Mouse (Mus musculus) stomach, postnatal 0 days (tissue): Measurements from ENCODE around the gene Tm7sf3. TPM values are rescaled to one million over a fixed set of nuclear protein-coding genes. Genes with fewer than 3 reads are reported as not detected.

Experiments used
- ATAC-seq: fragments of 200-750 bp; cut with Nextera tagmentation; 2 replicates; pipeline ENCODE4 v1.8.0; 2017; ENCODE audit not compliant: low FRiP score, low TSS enrichment
- DNase-seq: peaks from one replicate; pipeline ENCODE4 v3.0.0-alpha.2; 2016; ENCODE audit warnings: low spot score
- H3K27ac ChIP-seq: fragments of 300-500 bp; sonication (generic); replicated peaks from 2 replicates; pipeline ENCODE4 v1.5.1; 2014; ENCODE audit warnings: mild to moderate bottlenecking, control low read depth
- H3K27me3 ChIP-seq: fragments of 300-500 bp; sonication (generic); 2 replicates; pipeline ENCODE4 v1.6.1; 2014; ENCODE audit warnings: low read length; ENCODE audit not compliant: control insufficient read depth, insufficient read depth
- H3K36me3 ChIP-seq: fragments of 300-500 bp; sonication (generic); 2 replicates; pipeline ENCODE4 v1.6.1; 2014; ENCODE audit warnings: low read length, mixed read lengths; ENCODE audit not compliant: control insufficient read depth, insufficient read depth
- H3K4me1 ChIP-seq: fragments of 300-500 bp; sonication (generic); replicated peaks from 2 replicates; pipeline ENCODE4 v1.6.1; 2014; ENCODE audit warnings: antibody characterized with exemption; ENCODE audit not compliant: control insufficient read depth, insufficient read depth
- H3K4me2 ChIP-seq: fragments of 300-500 bp; sonication (generic); replicated peaks from 2 replicates; pipeline ENCODE4 v1.6.1; 2014; ENCODE audit warnings: low read depth, mild to moderate bottlenecking, control low read depth, moderate library complexity
- H3K4me3 ChIP-seq: fragments of 300-500 bp; sonication (generic); 2 replicates; pipeline ENCODE4 v1.5.1; 2014; ENCODE audit warnings: low read depth, low read length, control low read depth
- H3K9ac ChIP-seq: fragments of 300-500 bp; sonication (generic); 2 replicates; pipeline ENCODE4 v1.6.1; 2014; ENCODE audit warnings: mild to moderate bottlenecking, low read length, control low read depth, mixed read lengths
- H3K9me3 ChIP-seq: fragments of 300-500 bp; sonication (generic); 2 replicates; pipeline ENCODE4 v1.6.1; 2016; ENCODE audit warnings: low read length; ENCODE audit not compliant: control insufficient read depth
- CTCF ChIP-seq: IDR thresholded peaks from 2 replicates; pipeline ENCODE4 v1.5.1; 2016; ENCODE audit warnings: antibody characterized with exemption, low read depth, mild to moderate bottlenecking, moderate library complexity
- EP300 ChIP-seq: optimal IDR thresholded peaks from 2 replicates; pipeline ENCODE3; 2016; ENCODE audit warnings: antibody characterized with exemption
- WGBS: fragments of 180-500 bp; shearing (Covaris S2); extraction: QIAGEN DNeasy Blood & Tissue Kit; methylation state at CpG from one replicate; pipeline ENCODE4 v1.1.7; 2014; 5-methylcytosine and 5-hydroxymethylcytosine counted together
- polyA plus RNA-seq: library from polyadenylated mRNA; unstranded; fragments of >200 nt; fragmentation: Nextera tagmentation; extraction: Ambion mirVana; gene quantifications from 2 replicates; pipeline ENCODE4 v1.2.1, GENCODE M21; 2015

Gene Tm7sf3
- polyA plus RNA-seq, 1 experiment from 2014 or later: 24.5 TPM

GRCm38 (mm10) chr6:146634759-146635606 is 7.6 kb downstream of the Tm7sf3 start:
- ATAC-seq (no peak), DNase-seq (no peak)
- WGBS: 63% methylated on average over 4 of the region's 4 CpGs
- 0 out of 2 replicates have a peak, but pooled peaks cover 3% of the 10 kb centered on the region for H3K4me1 ChIP-seq
- peak overlapping the region; percentile 72 for H3K4me3 ChIP-seq
- no peak overlapping the region; the same call in 1 of the 2 replicates for H3K4me2 ChIP-seq
- H3K36me3 ChIP-seq: no peaks in the 10 kb centered on the region
- no peak overlapping the region; the same call in 1 of the 2 replicates for H3K27ac ChIP-seq
- no peaks in the 10 kb centered on the region for H3K27me3 ChIP-seq
- H3K9ac ChIP-seq: no peak overlapping the region
- no peak for TF ChIP-seq CTCF
- TF ChIP-seq EP300: no peak
- H3K9me3 ChIP-seq: no peaks in the 10 kb centered on the region

DNA sequence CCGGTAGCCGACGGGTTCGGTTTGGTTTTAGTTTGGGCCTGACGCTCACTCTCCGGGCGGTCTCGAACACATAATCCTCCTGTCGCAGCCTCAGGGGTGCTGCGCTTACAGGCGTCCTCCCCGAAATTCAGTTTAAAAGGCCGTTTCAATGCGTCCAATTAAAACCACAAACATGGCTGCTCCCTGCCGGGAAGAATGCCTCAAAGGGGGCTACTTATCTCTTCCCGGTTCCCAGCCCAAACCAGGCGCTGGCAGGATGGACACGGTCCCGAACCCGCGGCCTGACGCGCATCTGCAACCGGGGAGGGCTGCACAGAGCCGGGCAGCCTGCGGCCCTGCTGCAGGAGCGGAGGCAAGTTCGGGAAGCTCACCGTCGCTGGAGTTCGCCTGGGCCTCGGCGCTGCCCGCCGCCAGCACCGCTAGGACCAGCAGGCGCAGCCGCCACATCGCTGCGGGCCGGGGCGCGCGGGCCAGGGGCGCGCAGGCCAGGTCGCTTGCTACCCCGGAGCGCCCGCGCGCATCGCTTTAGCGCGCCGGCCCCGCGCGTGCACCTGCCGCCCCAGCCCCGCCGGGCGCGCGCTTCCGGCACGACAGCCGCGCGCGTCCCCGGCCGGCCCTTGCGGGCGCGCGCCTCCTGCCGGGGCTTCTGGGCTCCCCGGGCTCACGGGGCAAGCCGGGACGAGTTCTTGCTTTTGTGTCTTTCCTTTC is 8.5 kb downstream of the Tm7sf3 start:
- H3K27me3 ChIP-seq: no peaks in the 10 kb centered on the region
- 0 out of 2 replicates have a peak, but pooled peaks cover 3% of the 10 kb centered on the region for H3K4me1 ChIP-seq
- peak overlapping the region; percentile 80 for H3K4me2 ChIP-seq
- H3K36me3 ChIP-seq: no peaks in the 10 kb centered on the region
- ATAC-seq: peak; percentile 92
- H3K9me3 ChIP-seq: no peaks in the 10 kb centered on the region
- peak overlapping the region; percentile 90 for H3K9ac ChIP-seq
- peak overlapping the region; percentile 88 for H3K27ac ChIP-seq
- under 1% methylated on average over 64 of the region's 82 CpGs for WGBS
- TF ChIP-seq CTCF: peak; percentile 44; the same call in 1 of the 2 replicates
- no peak for TF ChIP-seq EP300
- DNase-seq: peak; percentile 82
- peak overlapping the region; percentile 72 for H3K4me3 ChIP-seq

- Histone ChIP-seq H3K9me3 (no peaks in the 10 kb centered on the region), H3K36me3 (no peaks in the 10 kb centered on the region), H3K9ac (peak overlapping the region; percentile 90), H3K4me3 (peak overlapping the region; percentile 72), H3K27ac (peak overlapping the region; percentile 88), H3K4me1 (0 out of 2 replicates have a peak, but pooled peaks cover 3% of the 10 kb centered on the region), H3K27me3 (no peaks in the 10 kb centered on the region), H3K4me2 (peak overlapping the region; percentile 80)
- no peak for ATAC-seq
- DNase-seq: peak; percentile 26
- TF ChIP-seq CTCF (no peak), EP300 (no peak)
- 10% methylated on average over 14 of the region's 14 CpGs for WGBS
These were observed 9.0 kb downstream of the Tm7sf3 start for GRCm38 (mm10) chr6:146633629-146634014.

DNA sequence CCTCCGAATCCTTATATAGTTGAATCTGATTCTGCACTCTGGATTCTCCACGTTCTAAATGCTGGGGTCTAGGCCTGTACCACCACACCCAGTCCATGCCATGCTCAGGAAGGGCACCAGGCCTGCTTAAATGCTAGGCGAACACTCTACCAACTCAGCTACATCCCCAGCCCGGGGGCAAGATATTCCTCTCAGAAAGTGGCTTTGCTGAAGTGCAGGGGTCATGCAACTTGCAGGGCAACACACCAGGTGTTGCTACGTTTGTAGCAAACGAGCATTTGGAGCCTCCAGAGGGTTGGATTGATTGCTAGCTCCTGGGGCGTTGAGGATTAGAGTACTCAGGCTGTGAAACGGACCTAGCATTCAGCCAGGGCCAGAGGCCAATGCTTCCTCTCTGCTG is 9.5 kb downstream of the Tm7sf3 start:
- DNase-seq (no peak), ATAC-seq (no peak)
- Histone ChIP-seq H3K27me3 (no peaks in the 10 kb centered on the region), H3K36me3 (no peaks in the 10 kb centered on the region), H3K4me2 (peak overlapping the region; percentile 80; the same call in 1 of the 2 replicates), H3K27ac (no peak overlapping the region), H3K4me1 (0 out of 2 replicates have a peak, but pooled peaks cover 3% of the 10 kb centered on the region), H3K4me3 (0 out of 2 replicates have a peak overlapping the region, but pooled peaks have one; percentile 72), H3K9me3 (no peaks in the 10 kb centered on the region), H3K9ac (0 out of 2 replicates have a peak overlapping the region, but pooled peaks have one; percentile 31)
- TF ChIP-seq EP300 (no peak), CTCF (no peak)
- whole genome bisulfite sequencing: 54% methylated on average over 8 of the region's 8 CpGs

GRCm38 (mm10) chr6:146632403-146632802 is 10.2 kb downstream of the Tm7sf3 start:
- TF ChIP-seq CTCF: no peak
- no peak for TF ChIP-seq EP300
- 66% methylated on average over 9 of the region's 9 CpGs for WGBS
- Histone ChIP-seq H3K4me2 (no peak overlapping the region), H3K27me3 (no peaks in the 10 kb centered on the region), H3K36me3 (no peaks in the 10 kb centered on the region), H3K9ac (no peak overlapping the region), H3K4me1 (0 out of 2 replicates have a peak, but pooled peaks cover 3% of the 10 kb centered on the region), H3K27ac (no peak overlapping the region), H3K9me3 (no peaks in the 10 kb centered on the region), H3K4me3 (no peak overlapping the region)
- ATAC-seq: no peak
- no peak for DNase-seq
